Mouse (Mus musculus) G1E (cell line): ENCODE measurements around the gene Cntnap1. TPM values are rescaled to one million over a fixed set of nuclear protein-coding genes. Genes with fewer than 3 reads are reported as not detected.

Experiments
- ATAC-seq: 2 replicates; pipeline ENCODE4 v1.8.0; 2016; ENCODE audit warnings: mild to moderate bottlenecking; ENCODE audit not compliant: insufficient number of reproducible peaks, poor library complexity, low FRiP score, severe bottlenecking; ENCODE audit errors: extremely low read depth
- DNase-seq: peaks from one replicate; pipeline ENCODE4 v3.0.0; 2012; ENCODE audit warnings: low spot score
- H3K27me3 ChIP-seq: 2 replicates; pipeline ENCODE4 v1.6.1; 2012; ENCODE audit warnings: mild to moderate bottlenecking, low read length, inconsistent platforms; ENCODE audit not compliant: insufficient read depth
- H3K36me3 ChIP-seq: replicated peaks from 2 replicates; pipeline ENCODE3; 2012; ENCODE audit warnings: mild to moderate bottlenecking, inconsistent platforms
- H3K4me1 ChIP-seq: 2 replicates; pipeline ENCODE4 v1.6.1; 2012; ENCODE audit warnings: low read depth, low read length, inconsistent platforms, mixed read lengths; ENCODE audit not compliant: insufficient read depth
- H3K4me3 ChIP-seq: 2 replicates; pipeline ENCODE4 v1.5.1; 2012; ENCODE audit warnings: low read depth, mild to moderate bottlenecking, inconsistent platforms, low read length, moderate library complexity, mixed read lengths
- H3K9me3 ChIP-seq: replicated peaks from 2 replicates; pipeline ENCODE4 v1.6.1; 2012; ENCODE audit warnings: inconsistent platforms
- CTCF ChIP-seq: IDR thresholded peaks from 2 replicates; pipeline ENCODE4 v1.5.1; 2012; ENCODE audit warnings: low read depth, low read length, inconsistent platforms, mixed read lengths
- GATA1 ChIP-seq: IDR thresholded peaks from 2 replicates; pipeline ENCODE4 v1.6.1; 2012; ENCODE audit warnings: borderline replicate concordance, low read length, inconsistent platforms, mixed read lengths
- GATA2 ChIP-seq: IDR thresholded peaks from 2 replicates; pipeline ENCODE4 v1.6.1; 2012; ENCODE audit warnings: low read depth, low read length, inconsistent platforms, borderline replicate concordance
- POLR2AphosphoS5 ChIP-seq: IDR thresholded peaks from 2 replicates; pipeline ENCODE4 v1.6.1; 2012; ENCODE audit warnings: low read depth, low read length, inconsistent platforms; ENCODE audit not compliant: insufficient replicate concordance
- TAL1 ChIP-seq: conservative IDR thresholded peaks from 2 replicates; pipeline ENCODE4 v1.6.1; 2012; ENCODE audit warnings: low read depth, low read length, inconsistent platforms, mixed read lengths
- polyA plus RNA-seq: library from polyadenylated mRNA; stranded (reverse); fragments of >175 nt; gene quantifications from 2 replicates; pipeline ENCODE4 v1.2.3, GENCODE M21; 2012
- total RNA-seq, 2 experiments: library from RNA; stranded (forward) in 1 of 2; stranded (reverse) in 1 of 2; fragments of 200-1000 nt in 1 of 2; fragments of >200 nt in 1 of 2; fragmentation: Nextera tagmentation in 1 of 2; gene quantifications; 2 replicates each; pipeline ENCODE4 v1.2.3; 2014 to 2017

Gene Cntnap1
- total and polyA plus RNA-seq, 3 experiments, result under 0.01 to 0.02 TPM; not detected in 1

GRCm38 (mm10) chr11:101211970-101212369, 41.6 kb downstream of the Cntnap1 start:
- Histone ChIP-seq H3K4me3 (no peak overlapping the region), H3K4me1 (peaks cover 3% of the 10 kb centered on the region; the same call in 1 of the 2 replicates), H3K9me3 (no peaks in the 10 kb centered on the region), H3K36me3 (peaks cover 72% of the 10 kb centered on the region), H3K27me3 (no peaks in the 10 kb centered on the region)
- TF ChIP-seq CTCF, result peak; percentile 33; the same call in 1 of the 2 replicates
- TF ChIP-seq POLR2AphosphoS5, result no peak
- DNase-seq (peak; percentile 50), ATAC-seq (no peak)

- no peak for TF ChIP-seq TAL1
- no peak for TF ChIP-seq CTCF
- no peak for TF ChIP-seq GATA1
- no peak for TF ChIP-seq GATA2
- no peak for TF ChIP-seq POLR2AphosphoS5
- Histone ChIP-seq H3K27me3 (no peaks in the 10 kb centered on the region), H3K9me3 (no peaks in the 10 kb centered on the region), H3K36me3 (peaks cover 56% of the 10 kb centered on the region), H3K4me3 (no peak overlapping the region), H3K4me1 (peaks cover 17% of the 10 kb centered on the region)
- no peak for DNase-seq
- ATAC-seq, result no peak
These were observed 46.6 kb downstream of the Cntnap1 start for GRCm38 (mm10) chr11:101216936-101217335.

GRCm38 (mm10) chr11:101218436-101219055, 48.2 kb downstream of the Cntnap1 start:
- peaks cover 18% of the 10 kb centered on the region for H3K4me1 ChIP-seq
- ATAC-seq (no peak), DNase-seq (no peak)
- no peak for TF ChIP-seq POLR2AphosphoS5
- no peak for TF ChIP-seq GATA1
- no peak for TF ChIP-seq GATA2
- no peak for TF ChIP-seq TAL1
- TF ChIP-seq CTCF, result no peak
- H3K9me3 ChIP-seq, result no peaks in the 10 kb centered on the region
- no peak overlapping the region for H3K4me3 ChIP-seq
- H3K27me3 ChIP-seq, result no peaks in the 10 kb centered on the region
- peaks cover 45% of the 10 kb centered on the region for H3K36me3 ChIP-seq

- TF ChIP-seq GATA2 (no peak), POLR2AphosphoS5 (no peak), GATA1 (no peak), CTCF (no peak), TAL1 (no peak)
- H3K4me1 ChIP-seq, result peaks cover 30% of the 10 kb centered on the region
- no peaks in the 10 kb centered on the region for H3K9me3 ChIP-seq
- peaks cover 26% of the 10 kb centered on the region for H3K36me3 ChIP-seq
- no peaks in the 10 kb centered on the region for H3K27me3 ChIP-seq
- DNase-seq, result no peak
- H3K4me3 ChIP-seq, result no peak overlapping the region
- ATAC-seq, result no peak
These were observed 50.5 kb downstream of the Cntnap1 start for GRCm38 (mm10) chr11:101220853-101221252.

- H3K4me1 ChIP-seq, result peaks cover 33% of the 10 kb centered on the region
- no peak overlapping the region for H3K4me3 ChIP-seq
- DNase-seq (no peak), ATAC-seq (no peak; the same call in 1 of the 2 replicates)
- no peaks in the 10 kb centered on the region for H3K27me3 ChIP-seq
- TF ChIP-seq CTCF, result no peak
- TF ChIP-seq TAL1, result no peak
- TF ChIP-seq GATA2, result no peak
- no peak for TF ChIP-seq GATA1
- TF ChIP-seq POLR2AphosphoS5, result no peak
- H3K36me3 ChIP-seq, result peaks cover 25% of the 10 kb centered on the region
- no peaks in the 10 kb centered on the region for H3K9me3 ChIP-seq
These were observed 51.1 kb downstream of the Cntnap1 start for GRCm38 (mm10) chr11:101221306-101221986.

- DNase-seq, result no peak
- no peaks in the 10 kb centered on the region for H3K9me3 ChIP-seq
- peaks cover 18% of the 10 kb centered on the region for H3K27me3 ChIP-seq
- ATAC-seq, result no peak
- peaks cover 5% of the 10 kb centered on the region for H3K36me3 ChIP-seq
- no peak overlapping the region for H3K4me3 ChIP-seq
- peaks cover 50% of the 10 kb centered on the region for H3K4me1 ChIP-seq
- TF ChIP-seq GATA1 (no peak), TAL1 (no peak), CTCF (no peak), GATA2 (no peak), POLR2AphosphoS5 (no peak)
These were observed 54.0 kb downstream of the Cntnap1 start for GRCm38 (mm10) chr11:101224337-101224736.
